Mouse (Mus musculus) T-helper 2 cell (primary cell): ENCODE data around the gene Rpusd2.
"Not testable (repeated sequence)": the region's sequence is repeated elsewhere in the genome, so short reads cannot be mapped to it uniquely, and the experiment has no call there.

ENCODE experiments used
- in situ Hi-C: fragments of 300-600 bp; cut with MboI, MseI; formaldehyde crosslinking; loops from one replicate; pipeline ENCODE4 v1.15.1; 2025; ENCODE audit warnings: high pct_unique_total_duplicates

Gene Rpusd2

DNA sequence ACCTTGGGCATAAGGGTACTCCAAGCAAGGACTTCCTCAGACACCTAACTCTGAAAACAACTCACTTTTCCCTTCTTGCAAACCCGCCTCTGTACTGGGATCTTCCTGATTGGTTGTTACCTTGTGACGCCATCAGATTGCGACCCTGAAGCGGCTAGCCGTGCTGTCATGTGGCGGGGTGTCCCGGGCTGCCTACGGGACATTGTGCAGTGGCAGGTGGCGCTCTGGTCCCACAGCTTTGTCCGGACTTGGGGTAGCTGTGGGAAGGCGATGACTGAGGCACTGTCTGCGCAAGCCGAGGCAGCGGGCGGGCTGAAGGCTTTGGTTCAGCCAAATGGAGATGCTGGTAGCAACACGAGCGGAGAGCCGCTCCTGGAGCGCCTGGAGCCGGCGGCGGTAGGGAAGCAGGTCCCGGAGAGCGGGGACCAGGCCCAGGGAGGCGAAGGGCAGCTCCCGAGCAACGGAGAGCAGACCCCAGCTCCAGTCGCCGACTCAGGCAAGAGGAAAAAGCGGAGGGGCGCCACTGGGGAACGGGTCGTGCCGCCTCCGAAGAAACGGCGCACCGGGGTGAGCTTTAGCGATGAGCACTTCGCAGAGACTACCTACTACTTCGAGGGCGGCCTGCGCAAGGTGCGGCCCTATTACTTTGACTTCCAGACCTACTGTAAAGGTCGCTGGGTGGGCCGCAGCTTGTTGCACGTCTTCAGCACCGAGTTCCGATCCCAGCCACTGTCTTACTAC is at the start of gene Rpusd2:
Rpusd2 (plus strand) TSS at position 135 of the 741 bp plus-strand sequence.
- in situ Hi-C loops: no loop called here

- in situ Hi-C loops: no loop called here
Observed at GRCm38 (mm10) chr2:118995490-118995889, 39.1 kb upstream of the Rpusd2 start.

DNA sequence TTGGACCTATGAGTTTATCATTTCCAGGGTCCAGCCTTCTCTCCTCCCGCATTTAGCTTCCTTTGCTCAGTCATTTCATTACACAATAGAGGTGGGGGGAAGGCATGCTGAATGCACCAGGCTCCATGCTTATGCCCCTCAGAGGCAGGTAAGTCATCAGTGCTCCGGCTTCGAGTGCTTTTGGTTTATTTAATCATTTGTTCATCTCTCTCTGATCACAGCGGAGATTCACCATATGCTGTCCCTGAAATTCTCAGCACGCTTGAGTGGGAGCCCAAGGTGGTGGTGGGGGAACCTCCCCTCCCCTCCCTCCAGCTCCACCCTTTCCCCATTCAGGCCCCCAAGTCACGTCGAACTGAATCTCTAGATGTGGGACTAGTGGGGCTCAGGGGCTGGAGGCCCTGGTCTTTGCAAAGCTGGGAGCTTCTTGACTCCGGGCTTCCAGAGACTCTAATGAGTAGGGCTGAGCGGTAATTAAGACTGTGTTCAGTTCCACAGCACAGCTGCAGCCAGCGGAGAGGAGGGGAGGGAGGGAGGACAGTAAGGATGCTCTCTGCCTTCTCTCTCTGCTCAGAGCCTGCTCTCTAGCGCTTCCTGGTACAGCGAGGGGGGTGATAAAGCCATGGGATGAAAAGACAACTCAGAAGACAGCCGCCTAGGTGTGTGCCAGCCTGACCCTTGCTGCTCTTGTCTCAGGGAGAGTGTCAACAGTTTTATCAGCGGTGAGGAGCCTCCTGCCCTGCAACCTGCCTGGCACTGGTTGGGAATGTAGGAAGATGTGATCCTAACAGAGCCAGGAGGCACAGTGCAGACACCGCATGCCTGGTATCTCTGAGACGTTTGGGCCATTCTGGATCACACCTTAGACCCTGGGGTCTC is 38.4 kb upstream of the Rpusd2 start:
- in situ Hi-C loops: no loop called here

DNA sequence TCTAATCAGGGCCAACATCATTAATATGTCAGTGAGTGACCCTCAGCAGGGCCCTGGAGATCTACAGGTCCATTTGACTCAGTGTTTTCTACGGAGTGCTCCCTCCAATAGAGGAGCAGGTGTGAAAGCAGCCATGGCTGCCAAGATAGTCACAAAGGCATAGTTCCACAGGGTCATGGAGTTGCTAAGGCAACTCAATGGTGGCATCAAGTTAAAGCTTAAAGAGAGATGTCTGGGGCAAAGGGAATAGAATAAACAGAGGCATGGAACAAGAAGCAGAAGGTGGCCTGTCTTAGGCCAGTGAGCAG is 37.8 kb upstream of the Rpusd2 start:
- in situ Hi-C loops: no loop called here

DNA sequence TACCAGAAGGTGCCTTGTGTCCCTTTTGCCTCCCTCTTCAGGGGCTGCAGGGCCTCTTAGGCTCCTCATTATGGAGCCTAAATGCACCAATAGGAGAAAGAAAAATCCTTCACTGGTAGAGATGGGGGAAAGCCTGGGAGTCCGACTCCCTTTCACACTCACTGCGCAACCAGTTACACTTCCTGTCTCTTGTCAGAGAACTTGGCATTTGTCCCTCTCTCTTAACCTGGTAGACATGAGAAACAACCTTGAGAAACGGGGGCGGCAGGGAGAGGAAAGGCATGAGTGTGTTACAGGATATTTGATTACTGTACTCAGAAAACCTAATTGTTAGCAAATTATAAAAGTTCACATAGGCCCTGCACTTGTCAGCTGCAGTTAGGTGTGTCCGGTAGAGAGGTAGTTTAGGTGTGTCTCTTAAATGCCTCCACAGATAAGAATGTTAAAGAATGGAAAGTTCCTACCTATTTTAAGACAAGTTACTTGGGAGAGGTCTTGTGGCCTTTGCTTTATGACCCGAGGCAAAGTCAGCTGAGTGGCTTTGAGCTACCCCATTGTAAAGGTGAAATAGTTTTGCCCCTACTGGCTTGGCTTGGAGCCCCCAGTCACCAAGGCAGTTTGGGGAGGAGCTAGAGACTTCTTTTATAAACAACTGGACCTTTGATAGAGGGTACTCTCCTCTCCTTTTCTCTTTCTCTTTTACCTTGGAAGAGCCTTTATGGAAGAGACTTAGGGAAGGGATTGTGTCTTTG is 36.3 kb upstream of the Rpusd2 start:
- in situ Hi-C loops: no loop called here

GRCm38 (mm10) chr2:118999025-118999639 is 35.5 kb upstream of the Rpusd2 start:
- in situ Hi-C loops: no loop called here

GRCm38 (mm10) chr2:119006886-119007285 is 27.7 kb upstream of the Rpusd2 start:
- in situ Hi-C loops: no loop called here

DNA sequence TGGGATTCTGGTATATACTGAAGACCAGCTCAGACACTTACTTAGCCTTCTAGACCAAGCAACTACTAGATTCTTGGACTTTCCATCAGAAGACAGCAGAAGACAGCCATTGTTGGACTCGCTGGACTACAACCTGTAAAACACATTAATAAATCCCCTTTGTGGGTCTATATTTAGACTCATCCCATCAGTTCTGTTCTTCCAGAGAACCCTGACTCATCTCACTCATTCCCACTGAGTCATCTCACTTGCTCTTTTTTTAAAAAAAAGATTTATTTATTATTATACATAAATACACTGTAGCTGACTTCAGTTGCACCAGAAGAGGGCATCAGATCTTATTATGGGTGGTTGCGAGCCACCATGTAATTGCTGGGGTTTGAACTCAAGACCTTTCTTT is 25.2 kb upstream of the Rpusd2 start:
- in situ Hi-C loops: no loop called here

- in situ Hi-C loops: no loop called here
Observed at GRCm38 (mm10) chr2:119014989-119015388, 19.6 kb upstream of the Rpusd2 start.

DNA sequence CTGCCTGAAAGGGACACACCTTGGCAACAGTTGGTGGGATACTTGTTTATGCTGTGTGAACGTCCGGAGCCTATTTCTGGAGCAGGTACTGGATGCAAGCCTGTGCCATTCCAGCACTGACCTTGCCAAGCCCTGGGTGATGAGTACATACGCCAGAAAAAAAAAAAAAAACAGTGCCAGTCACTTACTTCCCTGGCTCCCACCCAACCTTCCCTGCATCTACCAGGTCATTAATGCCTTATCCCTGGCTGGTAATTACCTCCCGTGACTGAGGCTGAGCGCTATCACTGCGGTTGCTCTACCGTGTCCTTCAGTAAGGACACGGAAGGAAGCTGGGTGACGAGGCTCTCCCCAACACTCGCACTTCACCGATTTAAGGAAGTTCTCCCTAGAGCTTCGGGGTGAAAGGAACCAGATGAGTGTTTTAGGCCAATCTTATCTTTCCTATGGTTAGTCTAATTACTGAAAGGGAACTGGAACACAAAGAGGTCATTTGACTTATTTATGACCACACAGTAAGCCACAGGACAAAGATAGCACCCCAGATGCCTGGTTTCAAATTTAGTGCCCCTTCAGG is 18.9 kb upstream of the Rpusd2 start:
- in situ Hi-C loops: no loop called here

DNA sequence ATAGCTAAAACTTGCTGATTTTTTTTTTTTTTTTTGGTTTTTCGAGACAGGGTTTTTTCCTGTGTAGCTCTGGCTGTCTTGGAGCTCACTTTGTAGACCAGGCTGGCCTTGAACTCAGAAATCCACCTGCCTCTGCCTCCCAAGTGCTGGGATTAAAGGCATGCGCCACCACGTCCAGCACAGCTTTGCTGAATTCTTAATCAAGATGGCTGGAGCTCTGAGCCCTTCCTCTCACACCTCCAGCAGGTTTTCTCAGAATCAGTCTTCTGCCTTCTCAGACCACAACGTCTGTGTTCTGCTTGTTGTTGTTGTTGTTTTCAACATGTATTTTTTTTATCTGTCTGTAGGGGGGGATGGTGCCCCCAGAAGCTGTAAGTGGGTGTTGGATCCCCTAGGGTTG is 18.3 kb upstream of the Rpusd2 start:
- in situ Hi-C loops: not testable (repeated sequence)

DNA sequence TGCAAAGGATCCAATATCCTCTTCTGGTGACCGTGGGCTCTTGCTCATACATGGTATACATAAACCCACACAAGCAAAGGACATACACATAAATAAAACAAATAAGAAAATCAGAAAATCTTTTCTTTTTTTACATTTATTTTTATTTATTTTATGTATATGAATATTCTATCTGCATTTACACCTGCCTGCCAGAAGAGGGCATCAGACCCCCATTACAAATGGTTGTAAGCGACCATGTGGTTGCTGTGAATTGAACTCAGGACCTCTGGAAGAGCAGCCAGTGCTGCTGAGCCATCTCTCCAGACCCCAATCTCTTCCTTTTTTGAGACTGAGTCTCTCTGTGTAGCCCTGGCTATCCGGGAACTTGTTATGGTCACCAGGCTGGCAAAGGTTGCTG is 16.9 kb upstream of the Rpusd2 start:
- in situ Hi-C loops: no loop called here

- in situ Hi-C loops: no loop called here
Observed at GRCm38 (mm10) chr2:119018391-119019122, 16.0 kb upstream of the Rpusd2 start.

GRCm38 (mm10) chr2:119019131-119019530 is 15.5 kb upstream of the Rpusd2 start:
- in situ Hi-C loops: no loop called here

DNA sequence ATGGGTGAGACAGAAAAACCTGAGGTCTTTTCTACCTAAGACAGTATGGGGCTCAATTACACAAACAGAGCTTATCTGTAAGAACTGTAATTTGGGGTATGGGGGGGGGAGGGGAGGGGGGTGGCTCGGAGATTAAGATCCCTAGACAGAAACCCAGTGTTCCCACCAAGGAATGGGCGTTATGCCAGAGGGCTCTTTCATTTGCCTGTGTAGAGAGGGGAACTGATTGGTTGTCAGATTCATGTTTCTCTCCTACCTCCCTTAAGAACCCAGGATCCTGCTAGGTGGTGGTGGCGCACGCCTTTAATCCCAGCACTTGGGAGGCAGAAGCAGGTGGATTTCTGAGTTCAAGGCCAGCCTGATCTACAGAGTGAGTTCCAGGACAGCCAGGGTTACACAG is 15.1 kb upstream of the Rpusd2 start:
- in situ Hi-C loops: no loop called here

DNA sequence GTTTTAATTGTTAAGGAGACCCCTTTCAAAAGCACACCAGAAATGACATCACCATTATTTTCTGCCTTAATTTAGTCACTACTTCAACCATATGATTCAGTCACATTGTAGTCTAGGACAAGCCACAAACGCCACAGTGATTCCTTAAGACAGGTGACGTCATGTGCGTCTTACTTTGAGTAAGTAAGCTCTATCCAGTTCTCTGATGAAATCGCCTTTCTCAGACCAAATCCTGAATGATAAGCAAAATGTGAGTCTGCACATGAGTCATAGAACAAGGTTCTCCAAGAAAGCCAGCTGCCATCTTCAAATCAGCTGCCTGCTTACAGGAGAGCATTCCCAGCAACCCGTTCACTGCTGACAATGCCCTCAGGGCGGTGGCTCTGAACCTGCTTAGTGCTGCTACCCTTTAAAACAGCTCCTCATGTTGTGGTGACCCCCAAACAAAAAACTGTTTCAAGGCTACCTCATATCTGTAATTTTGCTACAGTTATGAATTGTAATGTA is 11.4 kb upstream of the Rpusd2 start:
- in situ Hi-C loops: no loop called here

- in situ Hi-C loops: no loop called here
Observed at GRCm38 (mm10) chr2:119024536-119025238, 9.9 kb upstream of the Rpusd2 start.

- in situ Hi-C loops: no loop called here
Observed at GRCm38 (mm10) chr2:119025239-119025616, 9.4 kb upstream of the Rpusd2 start.

DNA sequence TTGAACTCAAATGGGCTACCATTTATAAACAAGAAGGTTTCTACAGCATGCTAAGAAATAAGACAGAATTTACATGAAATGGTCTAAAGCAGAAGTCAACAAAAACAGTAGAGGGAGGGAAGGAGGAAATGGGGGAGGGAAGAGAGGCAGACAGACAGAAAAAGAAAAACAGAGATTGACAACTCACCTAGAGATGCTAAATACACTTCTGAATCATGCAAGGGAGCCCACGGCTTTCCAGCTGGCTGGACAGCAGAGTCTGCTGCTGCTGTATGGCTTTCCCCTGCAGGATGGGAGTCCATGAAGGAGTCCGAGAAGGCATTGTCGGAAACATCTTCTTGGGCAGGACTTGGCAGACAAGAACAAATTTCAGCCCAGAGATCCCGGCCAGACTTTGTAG is 7.6 kb upstream of the Rpusd2 start:
- in situ Hi-C loops: no loop called here

DNA sequence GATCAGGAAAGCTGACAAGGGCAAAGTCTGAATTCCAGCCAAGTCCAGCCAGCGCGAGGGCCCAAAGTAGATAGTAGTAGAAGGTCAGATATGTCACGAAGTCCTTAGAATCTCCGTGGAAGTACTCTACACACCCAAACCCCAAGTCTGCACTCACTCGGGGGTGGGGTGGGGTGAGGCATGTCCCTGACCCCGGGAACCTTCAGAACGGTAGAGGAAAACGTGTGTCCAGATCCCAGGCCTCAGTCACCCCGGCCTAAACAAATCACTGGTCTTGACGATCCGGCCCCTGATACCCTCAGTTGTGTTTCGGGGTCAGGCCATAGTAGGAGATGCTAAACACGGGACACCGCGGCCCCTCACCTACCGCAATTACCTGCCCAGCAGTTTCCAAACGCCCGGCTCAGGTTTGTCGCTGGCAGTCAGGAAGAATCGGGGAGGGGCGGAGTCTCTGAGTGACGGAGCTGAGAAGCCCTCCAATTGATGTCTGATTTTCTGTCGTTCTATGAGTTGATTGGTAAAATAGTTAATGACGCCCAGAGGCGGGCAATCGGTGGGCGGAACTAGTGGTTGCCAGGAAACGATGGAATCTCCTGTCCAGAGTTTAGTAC is 5.5 kb upstream of the Rpusd2 start, which contains the start of gene Ccdc32:
Ccdc32 (minus strand) TSS at position 453 of the 611 bp plus-strand sequence.
- in situ Hi-C loops: no loop called here
